Mouse (Mus musculus): ENCODE data around the gene Sf3a1.

Gene Sf3a1

GRCm38 (mm10) chr11:4214572-4214971 is 54.4 kb downstream of the Sf3a1 start:
- DNase-seq (ENCODE audit: low read depth, low spot score), result no peak

GRCm38 (mm10) chr11:4215061-4215460 is 54.9 kb downstream of the Sf3a1 start:
- no peak for DNase-seq (ENCODE audit: low read depth, low spot score)

DNA sequence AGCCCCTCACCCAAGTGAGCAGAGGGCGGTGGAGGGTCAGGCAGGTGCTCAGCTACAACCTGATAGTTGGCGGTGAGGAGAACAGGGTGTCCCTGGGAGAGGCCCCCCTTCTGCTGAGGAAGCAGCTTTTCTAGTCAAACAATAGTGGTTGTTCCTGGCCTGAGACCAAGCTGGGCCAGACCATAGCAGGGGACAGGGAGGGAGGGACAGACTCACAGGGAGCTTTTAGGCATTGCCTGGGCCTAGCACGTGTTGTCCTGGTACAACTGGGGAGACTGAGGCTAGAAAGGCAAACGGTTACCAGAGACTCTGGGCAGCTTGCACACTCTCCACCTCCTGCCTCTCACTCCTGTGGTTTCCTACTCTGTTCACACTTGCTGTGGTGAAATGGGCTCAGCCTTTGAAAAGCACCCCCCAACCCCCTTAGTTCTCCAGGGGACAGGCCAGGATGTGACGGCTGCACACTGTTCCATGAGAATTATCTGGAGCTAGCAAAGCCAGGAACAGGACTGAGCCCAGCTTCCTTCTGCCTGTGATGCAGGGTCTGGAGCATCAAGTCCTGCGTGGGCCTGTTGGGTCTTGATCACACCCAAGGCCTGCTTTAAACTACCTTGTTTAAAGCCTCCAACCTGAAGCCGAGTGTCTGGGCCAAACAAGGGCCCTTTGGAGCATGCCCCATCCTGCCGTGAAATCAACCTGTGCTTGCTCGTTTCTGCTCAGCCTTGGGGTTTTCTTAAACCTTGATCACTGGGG is 56.3 kb downstream of the Sf3a1 start:
- no peak for DNase-seq (ENCODE audit: low read depth, low spot score)

- peak; percentile 99 for DNase-seq (ENCODE audit: low read depth, low spot score)
These were observed 57.9 kb downstream of the Sf3a1 start, which contains the start of gene Castor1 for GRCm38 (mm10) chr11:4217914-4218629. Gene Castor1 (plus strand): TSS chr11:4218225.

- DNase-seq (ENCODE audit: low read depth, low spot score), result peak; percentile 60
These were observed 58.5 kb downstream of the Sf3a1 start for GRCm38 (mm10) chr11:4218637-4219036.

GRCm38 (mm10) chr11:4219317-4219751 is 59.2 kb downstream of the Sf3a1 start:
- DNase-seq (ENCODE audit: low read depth, low spot score), result peak; percentile 70

- no peak for DNase-seq (ENCODE audit: low read depth, low spot score)
These were observed 59.8 kb downstream of the Sf3a1 start for GRCm38 (mm10) chr11:4219908-4220307.

GRCm38 (mm10) chr11:4220443-4221400 is 60.6 kb downstream of the Sf3a1 start:
- DNase-seq (ENCODE audit: low read depth, low spot score), result peak; percentile 77

GRCm38 (mm10) chr11:4222046-4222950 is 62.1 kb downstream of the Sf3a1 start:
- no peak for DNase-seq (ENCODE audit: low read depth, low spot score)

GRCm38 (mm10) chr11:4223393-4224188 is 63.4 kb downstream of the Sf3a1 start:
- DNase-seq (ENCODE audit: low read depth, low spot score), result no peak

- no peak for DNase-seq (ENCODE audit: low read depth, low spot score)
These were observed 64.1 kb downstream of the Sf3a1 start for GRCm38 (mm10) chr11:4224223-4224622.

GRCm38 (mm10) chr11:4226569-4227325 is 66.6 kb downstream of the Sf3a1 start:
- DNase-seq (ENCODE audit: low read depth, low spot score), result no peak

DNA sequence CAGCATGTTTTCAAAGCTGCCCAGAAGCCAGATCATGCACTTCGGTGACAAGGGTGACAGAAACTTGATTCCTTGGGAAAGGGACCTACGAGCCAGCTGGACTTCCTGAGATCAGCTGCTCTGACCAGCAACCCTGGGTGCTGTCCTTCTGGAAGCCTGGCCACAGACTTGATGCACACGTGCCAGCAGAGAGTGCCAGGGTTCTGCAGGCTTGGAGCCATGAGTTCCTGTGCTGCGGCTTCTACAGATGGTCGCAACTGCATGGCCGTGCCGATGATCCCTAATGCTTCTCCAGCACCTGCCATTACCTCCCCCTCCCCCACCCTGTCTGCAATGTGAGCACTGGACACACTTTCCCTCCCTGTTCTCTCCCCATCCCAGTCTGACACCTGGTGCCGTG is 68.3 kb downstream of the Sf3a1 start:
- no peak for DNase-seq (ENCODE audit: low read depth, low spot score)

GRCm38 (mm10) chr11:4229841-4230240 is 69.7 kb downstream of the Sf3a1 start:
- DNase-seq (ENCODE audit: low read depth, low spot score), result no peak

DNA sequence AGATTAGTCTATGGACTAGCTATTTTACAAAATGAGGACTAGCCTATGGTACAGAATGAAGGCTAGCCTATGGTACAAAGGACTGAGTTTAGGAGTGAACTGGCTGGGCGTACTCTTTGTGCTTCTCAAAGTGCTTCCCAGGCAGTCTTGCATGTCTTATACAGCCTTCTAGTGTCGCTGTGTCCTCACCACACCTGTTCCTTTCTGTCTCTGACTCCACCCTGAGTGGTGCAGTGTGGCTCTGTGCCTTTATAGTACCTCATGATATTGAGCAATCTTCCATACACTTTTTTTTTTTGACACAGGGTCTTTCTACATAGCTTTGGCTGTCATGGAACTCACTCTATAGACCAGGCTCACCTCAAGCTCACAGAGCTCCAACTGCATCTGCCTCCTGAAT is 71.3 kb downstream of the Sf3a1 start:
- no peak for DNase-seq (ENCODE audit: low read depth, low spot score)
